Mouse (Mus musculus) cerebellum, adult (tissue): Measurements from ENCODE around the gene Cxcr3.

Source experiments
- ATAC-seq: cut with Nextera tagmentation; 2 replicates; pipeline ENCODE4 v1.9.2; 2017; ENCODE audit warnings: mild to moderate bottlenecking, moderate library complexity, mixed read lengths; ENCODE audit not compliant: insufficient number of reproducible peaks, low FRiP score, low TSS enrichment

Cxcr3 gene

DNA sequence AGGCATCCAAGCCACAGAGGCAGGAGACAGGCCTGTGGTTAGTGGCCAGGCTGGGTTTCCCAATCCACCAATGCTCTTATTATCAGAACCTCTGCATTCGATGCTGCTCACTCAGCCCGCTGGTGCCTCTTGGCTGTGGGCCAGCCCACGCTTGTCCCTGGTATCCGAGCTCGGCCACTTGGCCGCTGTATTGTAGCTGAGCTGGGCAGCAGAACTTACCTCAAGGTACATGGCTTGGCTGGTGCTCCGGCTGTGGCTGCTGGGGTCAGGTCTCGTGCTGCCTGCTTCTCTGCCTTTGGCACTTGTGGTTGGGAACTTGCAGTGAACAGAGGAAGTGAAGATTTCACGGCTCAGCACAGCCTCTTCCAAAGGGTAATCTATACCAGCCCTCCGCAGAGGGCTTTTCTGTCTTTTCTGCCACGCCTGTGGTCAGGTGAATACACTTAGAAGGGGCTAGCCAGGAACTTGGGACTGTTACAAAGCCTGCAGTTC, at the start of gene Cxcr3:
Gene Cxcr3 (minus strand): TSS at position 442 of the 492 bp plus-strand sequence.
- no peak for ATAC-seq

DNA sequence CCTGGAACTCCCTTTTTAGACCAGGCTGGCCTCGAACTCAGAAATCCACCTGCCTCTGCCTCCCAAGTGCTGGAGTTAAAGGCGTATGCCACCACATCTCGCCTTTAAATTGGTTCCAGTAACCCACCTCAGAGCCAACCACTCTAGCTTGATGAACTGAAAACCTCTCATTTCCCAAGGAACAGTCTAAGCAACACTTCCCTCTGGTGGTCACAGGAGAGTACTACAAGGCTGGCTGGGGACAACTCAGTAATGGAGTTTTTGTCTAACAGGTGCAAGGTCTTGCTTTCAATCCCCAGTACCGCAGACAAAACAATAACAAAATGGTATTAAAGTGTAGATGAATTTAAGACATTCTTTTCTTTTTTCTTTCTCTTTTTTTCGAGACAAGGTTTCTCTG, 38.0 kb upstream of the Cxcr3 start:
- no peak for ATAC-seq

GRCm38 (mm10) chrX:101770307-101770706, 36.2 kb upstream of the Cxcr3 start:
- no peak for ATAC-seq

- no peak for ATAC-seq
Observed at GRCm38 (mm10) chrX:101769478-101769877, 35.4 kb upstream of the Cxcr3 start.

- ATAC-seq: no peak
Observed at GRCm38 (mm10) chrX:101767280-101767679, 33.2 kb upstream of the Cxcr3 start.

DNA sequence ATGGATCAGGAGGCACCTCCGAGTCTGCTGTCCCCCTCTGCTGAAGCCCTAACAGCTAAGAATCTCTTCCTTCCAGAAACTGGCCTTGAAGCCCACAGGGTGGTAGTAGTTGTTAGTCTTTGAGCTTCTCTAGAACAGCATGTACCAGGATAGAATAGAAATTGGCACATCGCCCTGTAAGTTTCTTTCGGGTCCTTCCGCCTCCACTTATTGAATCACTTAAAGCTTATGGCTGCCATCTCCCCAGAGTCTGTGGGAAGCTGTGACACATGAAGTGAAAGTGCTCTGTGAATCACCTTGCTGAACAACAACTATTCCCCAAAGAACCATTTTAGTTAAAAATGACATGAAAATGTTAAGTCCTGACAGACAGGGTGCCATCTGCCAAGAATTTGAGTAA, 31.0 kb upstream of the Cxcr3 start:
- no peak for ATAC-seq

- ATAC-seq: no peak
Observed at GRCm38 (mm10) chrX:101764621-101765020, 30.6 kb upstream of the Cxcr3 start.

- no peak for ATAC-seq
Observed at GRCm38 (mm10) chrX:101754478-101754877, 20.4 kb upstream of the Cxcr3 start.

- no peak for ATAC-seq
Observed at GRCm38 (mm10) chrX:101750144-101750543, 16.1 kb upstream of the Cxcr3 start.

GRCm38 (mm10) chrX:101741064-101741433, 7.0 kb upstream of the Cxcr3 start:
- no peak for ATAC-seq

- no peak for ATAC-seq
Observed at GRCm38 (mm10) chrX:101740335-101741063, 6.4 kb upstream of the Cxcr3 start.

DNA sequence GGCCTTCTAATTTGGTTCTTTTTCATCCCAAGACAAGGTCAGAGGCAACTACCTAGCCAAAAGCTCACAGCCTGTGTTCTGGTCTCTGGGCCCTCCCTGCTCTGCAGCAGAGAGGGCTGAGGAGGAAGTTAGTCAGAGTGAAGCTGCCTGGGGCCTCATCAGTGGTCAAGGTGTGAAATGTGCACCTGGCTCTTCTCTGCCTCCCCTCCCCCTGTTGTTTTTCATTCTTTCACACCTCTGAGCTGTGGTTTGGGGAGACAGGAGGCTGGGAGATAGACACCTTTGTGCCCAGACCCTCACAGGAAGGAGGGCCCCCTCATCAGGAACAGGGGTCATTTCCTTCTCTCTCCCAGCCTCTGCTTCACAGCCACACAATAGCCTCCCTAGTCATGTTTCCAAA, 3.1 kb upstream of the Cxcr3 start:
- ATAC-seq: no peak

- no peak for ATAC-seq
Observed at GRCm38 (mm10) chrX:101734981-101735380, 912 bp upstream of the Cxcr3 start.

GRCm38 (mm10) chrX:101733288-101733687, 781 bp downstream of the Cxcr3 start:
- ATAC-seq: no peak

DNA sequence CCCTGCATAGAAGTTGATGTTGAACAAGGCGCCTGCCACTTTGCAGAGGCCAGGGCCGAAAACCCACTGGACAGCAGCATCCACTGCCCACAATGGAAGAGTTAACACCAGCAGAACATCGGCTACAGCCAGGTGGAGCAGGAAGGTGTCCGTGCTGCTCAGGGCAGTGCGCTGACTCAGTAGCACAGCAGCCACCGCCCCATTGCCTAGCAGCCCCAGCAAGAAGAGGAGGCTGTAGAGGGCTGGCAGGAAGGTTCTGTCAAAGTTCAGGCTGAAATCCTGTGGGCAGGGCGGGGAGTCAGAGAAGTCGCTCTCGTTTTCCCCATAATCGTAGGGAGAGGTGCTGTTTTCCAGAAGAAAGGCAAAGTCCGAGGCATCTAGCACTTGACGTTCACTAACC, 1.4 kb downstream of the Cxcr3 start:
- ATAC-seq: no peak

GRCm38 (mm10) chrX:101730010-101730409, 4.1 kb downstream of the Cxcr3 start:
- no peak for ATAC-seq

DNA sequence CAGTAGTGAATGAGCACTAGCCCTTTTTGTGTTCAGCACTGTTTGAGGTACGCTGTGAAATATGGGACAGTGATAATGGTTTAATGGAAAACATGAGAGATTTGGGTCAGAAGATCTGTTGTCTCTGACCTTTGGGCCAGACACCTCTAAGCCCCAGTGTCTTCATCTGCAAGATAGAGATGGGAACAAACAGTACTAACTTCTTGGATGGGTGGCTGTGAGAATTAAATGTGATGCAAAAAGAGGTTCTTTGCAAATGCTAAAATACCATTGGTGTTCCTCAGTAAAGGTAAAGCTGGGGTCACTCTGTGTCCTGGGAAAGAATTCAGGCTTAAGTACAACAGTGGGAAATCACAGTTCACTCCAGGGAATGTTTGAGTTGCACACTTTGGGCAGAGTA, 13.7 kb downstream of the Cxcr3 start:
- no peak for ATAC-seq

- ATAC-seq: no peak
Observed at GRCm38 (mm10) chrX:101705111-101705510, 29.0 kb downstream of the Cxcr3 start.

DNA sequence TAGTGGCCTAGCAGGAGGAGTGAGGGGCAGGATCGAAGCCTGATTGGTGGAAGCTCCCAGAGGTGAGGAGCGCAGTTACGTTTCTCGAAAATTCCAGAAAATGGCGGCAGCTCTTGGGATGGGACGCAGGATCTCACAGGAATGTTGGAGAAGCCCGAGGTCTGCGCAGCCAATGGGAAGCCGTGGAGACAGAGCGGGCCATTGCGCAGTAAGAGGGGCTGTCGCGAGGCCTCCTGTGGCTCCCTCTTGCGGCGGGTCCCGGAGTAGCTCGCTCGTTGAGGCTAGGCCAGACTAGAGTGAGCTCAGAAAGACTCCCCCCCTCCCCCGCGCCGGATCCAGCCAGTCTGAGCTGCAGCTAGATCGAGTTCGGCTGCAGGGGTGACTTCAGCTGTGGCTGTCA, 35.8 kb downstream of the Cxcr3 start:
- ATAC-seq: no peak

- no peak for ATAC-seq
Observed at GRCm38 (mm10) chrX:101697537-101697936, 36.5 kb downstream of the Cxcr3 start.

DNA sequence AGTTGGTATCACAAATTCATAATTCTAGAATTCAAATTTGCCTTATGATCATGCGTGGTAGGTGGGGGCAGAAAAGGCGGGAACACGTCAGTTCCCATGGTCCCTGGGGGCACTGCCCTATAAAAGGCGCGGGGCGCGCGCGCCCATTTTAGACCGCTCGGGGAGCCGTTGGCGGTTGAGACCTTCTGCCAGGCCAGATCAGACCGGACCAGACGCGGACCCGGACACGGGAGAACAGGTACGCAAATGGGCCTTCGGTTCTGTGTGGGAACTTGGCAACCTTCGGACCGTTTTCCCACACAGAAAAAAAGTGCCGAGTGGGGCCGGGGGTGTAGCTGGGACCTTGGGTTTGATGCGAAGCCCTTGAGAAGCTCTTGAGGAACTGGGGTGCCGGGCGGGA, 38.4 kb downstream of the Cxcr3 start:
- ATAC-seq: no peak
